Mouse (Mus musculus) embryo, embryonic 10 days (tissue): Measurements from ENCODE around the gene Mrgprb3.

ENCODE experiments used
- DNase-seq: peaks from one replicate; pipeline ENCODE4 v3.0.0-alpha.2; 2015; ENCODE audit warnings: low spot score

The Mrgprb3 gene

GRCm38 (mm10) chr7:48643711-48644110 is at the start of gene Mrgprb3:
Gene Mrgprb3 (minus strand): TSS chr7:48643811.
- DNase-seq = no peak
